Mouse (Mus musculus) small intestine, adult 2 months (tissue): Measurements from ENCODE around the gene Adrb1. TPM values are rescaled to one million over a fixed set of nuclear protein-coding genes. Genes with fewer than 3 reads are reported as not detected.

Source experiments
- H3K27ac ChIP-seq: fragments of 200-500 bp; 2 replicates; pipeline ENCODE4 v1.5.1; 2012; ENCODE audit warnings: low read depth, low read length, control low read depth, inconsistent platforms; ENCODE audit not compliant: insufficient read depth
- H3K27me3 ChIP-seq: fragments of 200-500 bp; 2 replicates; pipeline ENCODE4 v1.6.1; 2012; ENCODE audit warnings: mild to moderate bottlenecking, moderate library complexity, low read length, inconsistent platforms; ENCODE audit not compliant: control insufficient read depth, insufficient read depth
- H3K36me3 ChIP-seq: fragments of 200-500 bp; 2 replicates; pipeline ENCODE4 v1.6.1; 2012; ENCODE audit warnings: mild to moderate bottlenecking, low read length, control low read depth, inconsistent platforms; ENCODE audit not compliant: control insufficient read depth, insufficient read depth
- H3K4me1 ChIP-seq: fragments of 200-500 bp; 2 replicates; pipeline ENCODE4 v1.6.1; 2012; ENCODE audit warnings: low read length, inconsistent platforms, mixed read lengths; ENCODE audit not compliant: control insufficient read depth, insufficient read depth, insufficient read length
- H3K4me3 ChIP-seq: fragments of 200-500 bp; 2 replicates; pipeline ENCODE4 v1.5.1; 2012; ENCODE audit warnings: low read depth, mild to moderate bottlenecking, control low read depth, inconsistent platforms, low read length, moderate library complexity
- CTCF ChIP-seq: fragments of 200-500 bp; IDR thresholded peaks from 2 replicates; pipeline ENCODE4 v1.5.1; 2012; ENCODE audit warnings: low read depth, mild to moderate bottlenecking, control low read depth, inconsistent platforms, low read length, moderate library complexity, mixed read lengths; ENCODE audit not compliant: insufficient replicate concordance, insufficient read length; ENCODE audit errors: extremely low read depth
- POLR2A ChIP-seq: fragments of 200-500 bp; IDR thresholded peaks from 2 replicates; pipeline ENCODE4 v1.6.1; 2012; ENCODE audit warnings: low read depth, mild to moderate bottlenecking, control low read depth, inconsistent platforms, low read length, moderate library complexity
- WGBS: fragments of 180-500 bp; shearing (Covaris S2); methylation state at CpG from one replicate; pipeline ENCODE4 v1.1.7; 2018; 5-methylcytosine and 5-hydroxymethylcytosine counted together
- polyA plus RNA-seq: library from polyadenylated mRNA; depleted of rRNA; stranded (reverse); fragments of >200 nt; gene quantifications from 2 replicates; pipeline ENCODE4 v1.2.3, GENCODE M21; 2012; rRNA removed

The Adrb1 gene
- polyA plus RNA-seq, result 3.1 and 3.7 TPM in 2 replicates

GRCm38 (mm10) chr19:56721387-56722211 lies at the start of gene Adrb1:
Gene Adrb1, plus strand, starts transcription at chr19:56722199.
- peaks cover 34% of the 10 kb centered on the region for H3K27me3 ChIP-seq
- 2% methylated on average over 60 of the region's 63 CpGs for WGBS
- H3K27ac ChIP-seq, result peak within 1 kb of the TSS; percentile 32; the same call in 1 of the 2 replicates

GRCm38 (mm10) chr19:56675690-56676089 lies 46.3 kb upstream of the Adrb1 start:
- TF ChIP-seq CTCF (no peak), POLR2A (no peak)
- 73% methylated on average over 5 of the region's 5 CpGs for WGBS

More at GRCm38 (mm10) chr19:56721387-56722211, at the start of gene Adrb1:
- Histone ChIP-seq H3K4me3 (peak within 1 kb of the TSS; percentile 57), H3K36me3 (no peaks in the 10 kb centered on the region), H3K4me1 (peaks cover 9% of the 10 kb centered on the region)
- TF ChIP-seq CTCF (no peak), POLR2A (no peak)

GRCm38 (mm10) chr19:56676506-56676905 lies 45.5 kb upstream of the Adrb1 start:
- Histone ChIP-seq H3K27ac (no peak overlapping the region), H3K4me1 (no peaks in the 10 kb centered on the region), H3K4me3 (no peak overlapping the region), H3K36me3 (no peaks in the 10 kb centered on the region), H3K27me3 (no peaks in the 10 kb centered on the region)
- WGBS, result 77% methylated on average over 4 of the region's 4 CpGs
- TF ChIP-seq POLR2A (no peak), CTCF (no peak)

More at GRCm38 (mm10) chr19:56675690-56676089, 46.3 kb upstream of the Adrb1 start:
- Histone ChIP-seq H3K4me3 (no peak overlapping the region), H3K4me1 (no peaks in the 10 kb centered on the region), H3K27ac (no peak overlapping the region), H3K36me3 (no peaks in the 10 kb centered on the region), H3K27me3 (no peaks in the 10 kb centered on the region)

DNA sequence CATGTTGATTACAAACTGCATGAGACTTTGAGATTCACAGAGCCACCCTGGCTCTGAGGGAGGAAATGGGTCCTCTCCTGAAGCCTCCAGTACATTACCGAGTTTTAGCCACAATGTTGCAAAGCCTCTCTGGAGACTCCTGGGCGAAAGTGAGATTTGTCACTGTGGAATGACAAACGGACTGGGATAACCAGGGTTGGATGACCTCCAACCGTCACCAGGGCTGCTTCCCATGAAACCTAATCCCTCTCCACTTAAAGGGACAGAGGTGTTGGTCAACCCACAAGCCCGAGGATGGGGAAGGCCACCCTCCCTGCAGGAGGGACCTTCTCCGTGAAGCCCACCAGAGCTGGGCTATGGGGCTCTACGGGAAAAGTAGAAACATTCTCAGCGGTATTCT lies 44.4 kb upstream of the Adrb1 start:
- 52% methylated on average over 8 of the region's 8 CpGs for WGBS
- no peak overlapping the region for H3K27ac ChIP-seq
- H3K4me1 ChIP-seq, result peaks cover 4% of the 10 kb centered on the region
- H3K4me3 ChIP-seq, result no peak overlapping the region
- H3K27me3 ChIP-seq, result no peaks in the 10 kb centered on the region
- TF ChIP-seq POLR2A (no peak), CTCF (no peak)
- no peaks in the 10 kb centered on the region for H3K36me3 ChIP-seq

DNA sequence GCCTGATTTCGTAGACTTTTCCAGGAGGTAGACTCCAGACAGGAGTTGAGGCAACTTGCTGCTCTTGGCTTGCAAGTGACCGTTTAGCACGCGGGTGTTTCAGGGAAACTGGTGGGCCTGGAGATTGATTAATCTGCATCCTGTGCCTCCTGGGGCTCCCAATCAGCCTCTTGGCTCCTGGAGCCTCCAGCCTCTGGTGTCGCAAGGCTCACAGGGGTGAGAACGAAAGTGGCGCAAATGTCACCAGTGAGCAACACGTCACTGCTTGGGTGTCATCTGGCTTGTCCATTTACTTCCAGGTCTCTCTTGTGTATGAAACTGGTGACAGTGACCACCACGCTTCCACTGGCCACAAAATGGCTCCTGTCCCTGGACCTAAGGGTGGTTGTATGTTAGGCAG lies 43.5 kb upstream of the Adrb1 start:
- WGBS, result 83% methylated on average over 9 of the region's 9 CpGs

DNA sequence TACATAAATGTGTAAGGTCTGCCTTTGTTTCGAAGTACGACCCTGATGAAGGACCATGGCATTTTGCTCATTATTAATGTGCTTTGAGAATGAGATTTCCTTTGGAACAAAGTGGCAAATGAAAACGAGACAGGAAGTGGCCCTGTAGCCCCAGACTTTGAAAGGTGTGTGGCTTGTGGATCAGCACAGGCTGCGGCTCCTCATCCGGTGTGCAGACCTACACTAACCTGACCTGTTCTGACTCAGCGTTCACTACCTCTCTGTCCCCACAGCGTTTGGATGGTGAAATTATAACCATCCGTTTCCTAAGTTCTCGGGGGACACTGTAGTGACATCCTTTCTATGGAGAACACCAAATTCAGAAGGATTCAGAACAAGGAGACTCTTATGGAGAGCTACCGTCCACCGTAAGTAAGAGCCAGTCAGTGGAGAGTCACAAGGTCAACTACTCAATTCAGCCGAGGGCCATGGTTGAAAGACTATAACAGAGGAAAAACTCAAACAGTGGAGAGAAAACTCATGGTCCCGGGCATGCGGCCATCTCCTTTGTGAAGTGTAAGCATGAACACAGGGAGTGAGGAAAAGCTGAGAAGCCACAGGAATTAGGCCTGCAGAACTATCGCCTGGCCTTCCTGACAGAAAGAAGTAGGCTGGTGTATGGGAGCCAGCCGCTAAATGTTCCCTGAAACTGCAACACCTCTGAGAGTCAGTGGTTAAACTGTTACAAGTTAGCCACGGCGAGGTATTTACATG lies 42.6 kb upstream of the Adrb1 start:
- TF ChIP-seq POLR2A (no peak), CTCF (no peak)
- Histone ChIP-seq H3K36me3 (no peaks in the 10 kb centered on the region), H3K27ac (peak overlapping the region; percentile 17; the same call in 1 of the 2 replicates), H3K4me1 (peaks cover 10% of the 10 kb centered on the region), H3K27me3 (no peaks in the 10 kb centered on the region), H3K4me3 (no peak overlapping the region)
- WGBS, result 73% methylated on average over 18 of the region's 18 CpGs

More for the DNA sequence above, 43.5 kb upstream of the Adrb1 start:
- Histone ChIP-seq H3K4me3 (no peak overlapping the region), H3K36me3 (no peaks in the 10 kb centered on the region), H3K27ac (no peak overlapping the region), H3K4me1 (peaks cover 10% of the 10 kb centered on the region), H3K27me3 (no peaks in the 10 kb centered on the region)
- TF ChIP-seq POLR2A (no peak), CTCF (no peak)

- Histone ChIP-seq H3K4me3 (no peak overlapping the region), H3K4me1 (peaks cover 10% of the 10 kb centered on the region), H3K27ac (no peak overlapping the region), H3K27me3 (no peaks in the 10 kb centered on the region), H3K36me3 (no peaks in the 10 kb centered on the region)
- no peak for TF ChIP-seq CTCF
- TF ChIP-seq POLR2A, result no peak
- 76% methylated on average over 7 of the region's 7 CpGs for WGBS
Observed at GRCm38 (mm10) chr19:56679992-56680391, 42.0 kb upstream of the Adrb1 start.
